Mouse (Mus musculus): Measurements from ENCODE around the gene Tnks1bp1.

DNA sequence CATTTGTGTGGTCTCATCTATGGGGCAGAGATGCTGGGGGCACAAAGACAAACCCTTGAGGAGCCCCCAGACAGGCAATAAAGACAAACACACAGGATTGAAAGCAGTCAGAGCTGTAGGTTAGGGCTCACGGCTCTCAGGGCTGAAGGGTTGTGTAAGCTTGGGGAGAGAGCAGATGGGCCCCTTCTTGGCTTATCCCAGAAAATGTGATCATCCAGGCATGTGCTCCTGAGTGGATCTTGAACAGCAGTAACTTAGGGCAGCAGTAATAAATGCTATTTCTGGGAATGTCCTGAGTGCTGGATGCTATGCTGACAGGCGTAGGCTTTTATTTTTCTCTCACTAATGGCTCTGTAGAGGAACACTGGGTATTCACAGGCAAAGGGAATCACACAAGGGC is 20.8 kb downstream of the Tnks1bp1 start:
- TF ChIP-seq CTCF (conservative IDR thresholded peaks at IDR 0.05 in 1 of 2, IDR thresholded peaks at IDR 0.05 in 1 of 2; ENCODE audit: low read depth in 2 of 2, low read length in 2 of 2) (no peak), KAT2A (IDR thresholded peaks at IDR 0.05; ENCODE audit: insufficient replicate concordance, low read length) (no peak), POLR2A (IDR thresholded peaks at IDR 0.05; ENCODE audit: low read depth, low read length) (no peak), MEF2A (IDR thresholded peaks at IDR 0.05; ENCODE audit: borderline replicate concordance, low read depth, low read length) (no peak), JUND (conservative IDR thresholded peaks at IDR 0.05; ENCODE audit: low read depth, low read length) (no peak), USF1 (IDR thresholded peaks at IDR 0.05; ENCODE audit: low read depth, low read length) (no peak), TCF12 (IDR thresholded peaks at IDR 0.05; ENCODE audit: low read depth, low read length) (no peak), POLR2AphosphoS2 (IDR thresholded peaks at IDR 0.05; ENCODE audit: low read depth, low read length) (no peak), ZKSCAN1 (IDR thresholded peaks at IDR 0.05; ENCODE audit: borderline replicate concordance, low read depth, low read length) (no peak), ZMIZ1 (IDR thresholded peaks at IDR 0.05; ENCODE audit: low read depth, low read length) (no peak), E2F4 (IDR thresholded peaks at IDR 0.05; ENCODE audit: insufficient replicate concordance, low read depth, low read length) (no peak), ZNF384 (IDR thresholded peaks at IDR 0.05; ENCODE audit: low read depth, low read length) (no peak), MAX (IDR thresholded peaks at IDR 0.05; ENCODE audit: low read length) (no peak)
